Mouse (Mus musculus) embryonic facial prominence, embryonic 10.5 days (tissue): ENCODE results near the gene Scgb1c1. TPM values are rescaled to one million over a fixed set of nuclear protein-coding genes. Genes with fewer than 3 reads are reported as not detected.

Experiments
- DNase-seq: peaks from one replicate; pipeline ENCODE4 v3.0.0-alpha.2; 2017; ENCODE audit warnings: low spot score
- H3K27ac ChIP-seq: fragments of 300-500 bp; sonication (generic); replicated peaks from 2 replicates; pipeline ENCODE4 v1.5.1; 2016; ENCODE audit warnings: mild to moderate bottlenecking
- H3K27me3 ChIP-seq: fragments of 300-500 bp; sonication (generic); replicated peaks from 2 replicates; pipeline ENCODE4 v1.6.1; 2016; ENCODE audit warnings: low read depth, mild to moderate bottlenecking; ENCODE audit not compliant: poor library complexity, severe bottlenecking
- H3K36me3 ChIP-seq: fragments of 300-500 bp; sonication (generic); replicated peaks from 2 replicates; pipeline ENCODE4 v1.6.1; 2016; ENCODE audit warnings: mild to moderate bottlenecking, moderate library complexity
- H3K4me1 ChIP-seq: fragments of 300-500 bp; sonication (generic); 2 replicates; pipeline ENCODE4 v1.6.1; 2016
- H3K4me3 ChIP-seq: fragments of 300-500 bp; sonication (generic); 2 replicates; pipeline ENCODE4 v1.5.1; 2016; ENCODE audit warnings: mild to moderate bottlenecking, moderate library complexity
- H3K9me3 ChIP-seq: fragments of 300-500 bp; sonication (generic); 2 replicates; pipeline ENCODE4 v1.6.1; 2016; ENCODE audit warnings: mild to moderate bottlenecking
- WGBS: fragments of 180-500 bp; shearing (Covaris S2); methylation state at CpG from one replicate; pipeline ENCODE4 v1.1.7; 2016; 5-methylcytosine and 5-hydroxymethylcytosine counted together
- polyA plus RNA-seq: library from polyadenylated mRNA; unstranded; fragments of >200 nt; fragmentation: Nextera tagmentation; extraction: Ambion mirVana; gene quantifications from 2 replicates; pipeline ENCODE4 v1.2.1, GENCODE M21; 2016

Gene Scgb1c1
- polyA plus RNA-seq, 1 experiment from 2014 or later = not detected

DNA sequence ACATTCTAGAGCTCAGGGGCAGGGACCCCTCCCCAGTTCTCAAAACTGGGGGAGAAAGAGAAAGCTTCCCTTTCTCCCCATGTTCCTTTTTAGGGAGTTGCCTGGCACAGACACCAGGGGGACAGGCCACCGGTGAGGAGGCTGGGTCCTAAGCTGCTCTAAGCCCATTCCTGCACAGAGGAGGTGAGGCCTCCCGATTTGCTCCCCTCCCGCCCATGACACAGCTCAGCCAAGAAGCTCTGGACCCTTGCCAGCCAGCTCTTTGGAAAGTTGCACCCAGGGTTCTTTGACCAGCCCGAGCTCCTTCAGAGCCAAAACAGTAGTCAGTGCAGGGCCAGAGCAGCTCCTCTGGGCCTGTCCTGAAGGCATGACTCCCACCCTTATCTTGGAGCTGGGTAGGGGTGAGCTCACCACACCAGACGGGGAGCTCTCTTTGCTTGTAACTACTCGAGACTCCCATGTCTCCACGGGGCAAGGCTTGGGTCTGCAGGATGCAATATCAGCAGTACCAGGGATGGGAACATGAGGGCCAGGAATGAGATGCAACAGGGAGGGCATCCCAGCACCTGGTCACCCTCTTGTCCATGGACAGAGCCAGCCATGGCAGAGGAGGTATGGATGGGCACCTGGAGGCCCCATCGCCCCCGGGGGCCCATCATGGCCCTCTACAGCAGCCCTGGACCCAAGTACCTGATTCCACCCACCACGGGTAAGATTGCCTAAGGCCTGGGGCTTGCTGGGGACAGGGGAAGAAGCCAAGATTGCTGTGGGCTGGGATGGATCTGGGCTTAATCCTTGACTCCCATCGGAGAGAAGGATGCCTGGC is 2.6 kb downstream of the Scgb1c1 start, which contains the start of gene Odf3:
Gene Odf3 (plus strand): TSS at position 51 of the 826 bp plus-strand sequence.
- Histone ChIP-seq H3K4me3 (no peak within 1 kb of the TSS), H3K27ac (no peak within 1 kb of the TSS), H3K9me3 (no peaks in the 10 kb centered on the region), H3K4me1 (peaks cover 10% of the 10 kb centered on the region), H3K27me3 (peaks cover 16% of the 10 kb centered on the region; the same call in 1 of the 2 replicates), H3K36me3 (peaks cover 17% of the 10 kb centered on the region)
- WGBS = 72% methylated on average over 11 of the region's 11 CpGs
- DNase-seq = no peak

- H3K27me3 ChIP-seq = peaks cover 10% of the 10 kb centered on the region; the same call in 1 of the 2 replicates
- H3K27ac ChIP-seq = no peak overlapping the region
- no peak overlapping the region for H3K4me3 ChIP-seq
- no peak for DNase-seq
- 94% methylated on average over 10 of the region's 10 CpGs for WGBS
- H3K4me1 ChIP-seq = peaks cover 10% of the 10 kb centered on the region
- no peaks in the 10 kb centered on the region for H3K9me3 ChIP-seq
- peaks cover 24% of the 10 kb centered on the region for H3K36me3 ChIP-seq
Measured at GRCm38 (mm10) chr7:140848591-140848990, 3.2 kb downstream of the Scgb1c1 start.

GRCm38 (mm10) chr7:140851916-140852315 is 6.6 kb downstream of the Scgb1c1 start:
- 97% methylated on average over 4 of the region's 4 CpGs for WGBS

DNA sequence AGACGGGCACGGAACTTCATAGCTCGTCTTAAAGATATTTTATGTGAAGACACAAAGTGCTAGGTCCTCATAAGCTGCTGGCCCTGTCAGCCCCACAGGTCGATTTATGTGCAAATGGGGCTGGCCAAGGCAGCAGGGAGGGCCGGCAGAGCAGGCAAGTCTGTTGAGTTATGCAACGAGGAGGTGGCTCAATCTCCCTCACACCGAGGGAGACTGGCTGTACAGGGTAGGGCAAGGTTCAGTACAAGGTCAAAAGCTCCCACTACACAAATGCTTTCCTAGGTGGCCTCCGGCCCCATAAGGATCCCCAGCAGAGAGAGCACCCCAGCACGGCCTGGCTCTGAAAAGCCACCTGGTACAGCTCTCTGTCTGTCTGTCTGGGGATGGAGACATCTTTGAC is 8.0 kb downstream of the Scgb1c1 start:
- Histone ChIP-seq H3K9me3 (no peaks in the 10 kb centered on the region), H3K36me3 (peaks cover 39% of the 10 kb centered on the region), H3K27me3 (no peaks in the 10 kb centered on the region), H3K4me3 (no peak overlapping the region), H3K27ac (no peak overlapping the region), H3K4me1 (peaks cover 27% of the 10 kb centered on the region)
- DNase-seq = no peak
- 89% methylated on average over 9 of the region's 9 CpGs for WGBS

More at GRCm38 (mm10) chr7:140851916-140852315, 6.6 kb downstream of the Scgb1c1 start:
- Histone ChIP-seq H3K27ac (no peak overlapping the region), H3K36me3 (peaks cover 37% of the 10 kb centered on the region), H3K9me3 (no peaks in the 10 kb centered on the region), H3K27me3 (no peaks in the 10 kb centered on the region), H3K4me3 (no peak overlapping the region), H3K4me1 (peaks cover 15% of the 10 kb centered on the region)
- DNase-seq = no peak

- 95% methylated on average over 18 of the region's 18 CpGs for WGBS
- no peak for DNase-seq
- peaks cover 35% of the 10 kb centered on the region for H3K4me1 ChIP-seq
- peaks cover 50% of the 10 kb centered on the region for H3K36me3 ChIP-seq
- no peaks in the 10 kb centered on the region for H3K9me3 ChIP-seq
- peak overlapping the region; percentile 90 for H3K4me3 ChIP-seq
- H3K27me3 ChIP-seq = no peaks in the 10 kb centered on the region
- no peak overlapping the region for H3K27ac ChIP-seq
Measured at GRCm38 (mm10) chr7:140854483-140854882, 9.1 kb downstream of the Scgb1c1 start.

DNA sequence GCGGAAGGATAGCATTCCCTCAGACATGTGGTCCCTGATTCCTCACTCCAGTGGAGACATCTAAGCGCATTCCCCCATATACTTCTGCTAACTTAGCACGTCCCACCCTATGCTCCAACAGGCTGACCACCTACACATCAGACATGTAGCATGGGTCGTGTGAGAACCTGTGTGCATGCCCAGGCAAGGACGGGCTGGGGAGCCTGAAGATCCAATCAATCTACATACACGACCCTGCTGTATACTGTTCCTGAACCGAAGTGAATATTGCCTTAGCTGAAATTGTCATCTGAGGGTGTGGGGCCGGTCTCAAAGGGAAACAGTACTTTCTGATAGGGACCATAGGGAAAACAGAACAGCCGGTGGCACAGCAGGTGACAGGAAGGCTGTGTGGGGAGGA is 9.8 kb downstream of the Scgb1c1 start:
- no peaks in the 10 kb centered on the region for H3K9me3 ChIP-seq
- peak overlapping the region; percentile 90 for H3K4me3 ChIP-seq
- H3K27ac ChIP-seq = no peak overlapping the region; the same call in 1 of the 2 replicates
- H3K36me3 ChIP-seq = peaks cover 57% of the 10 kb centered on the region
- WGBS = 78% methylated on average over 9 of the region's 9 CpGs
- H3K4me1 ChIP-seq = peaks cover 40% of the 10 kb centered on the region
- DNase-seq = no peak
- H3K27me3 ChIP-seq = no peaks in the 10 kb centered on the region

GRCm38 (mm10) chr7:140855860-140856784 is 10.8 kb downstream of the Scgb1c1 start, which contains the start of gene Gm45785:
Gm45785 (minus strand) TSS chr7:140856331.
- 2% methylated on average over 51 of the region's 51 CpGs for WGBS
- Histone ChIP-seq H3K4me1 (peaks cover 40% of the 10 kb centered on the region), H3K36me3 (peaks cover 66% of the 10 kb centered on the region), H3K9me3 (no peaks in the 10 kb centered on the region), H3K4me3 (peak within 1 kb of the TSS; percentile 90), H3K27me3 (no peaks in the 10 kb centered on the region), H3K27ac (peak within 1 kb of the TSS; percentile 84)
- peak; percentile 91 for DNase-seq

- H3K27ac ChIP-seq = peak within 1 kb of the TSS; percentile 84
- WGBS = under 1% methylated on average over 50 of the region's 50 CpGs
- H3K36me3 ChIP-seq = peaks cover 67% of the 10 kb centered on the region
- peaks cover 40% of the 10 kb centered on the region for H3K4me1 ChIP-seq
- H3K9me3 ChIP-seq = no peaks in the 10 kb centered on the region
- no peaks in the 10 kb centered on the region for H3K27me3 ChIP-seq
- peak; percentile 86 for DNase-seq
- H3K4me3 ChIP-seq = peak within 1 kb of the TSS; percentile 90
Measured at GRCm38 (mm10) chr7:140856785-140857549, 11.6 kb downstream of the Scgb1c1 start, which contains the start of gene Ric8a. Ric8a (plus strand) TSS chr7:140856957.

GRCm38 (mm10) chr7:140857550-140858505 is 12.5 kb downstream of the Scgb1c1 start, which contains the start of gene Bet1l:
Bet1l (minus strand) TSS chr7:140857577.
- Histone ChIP-seq H3K36me3 (peaks cover 67% of the 10 kb centered on the region), H3K27ac (peak within 1 kb of the TSS; percentile 84), H3K4me1 (peaks cover 40% of the 10 kb centered on the region), H3K4me3 (peak within 1 kb of the TSS; percentile 90), H3K9me3 (no peaks in the 10 kb centered on the region), H3K27me3 (no peaks in the 10 kb centered on the region)
- no peak for DNase-seq
- WGBS = 41% methylated on average over 40 of the region's 40 CpGs

DNA sequence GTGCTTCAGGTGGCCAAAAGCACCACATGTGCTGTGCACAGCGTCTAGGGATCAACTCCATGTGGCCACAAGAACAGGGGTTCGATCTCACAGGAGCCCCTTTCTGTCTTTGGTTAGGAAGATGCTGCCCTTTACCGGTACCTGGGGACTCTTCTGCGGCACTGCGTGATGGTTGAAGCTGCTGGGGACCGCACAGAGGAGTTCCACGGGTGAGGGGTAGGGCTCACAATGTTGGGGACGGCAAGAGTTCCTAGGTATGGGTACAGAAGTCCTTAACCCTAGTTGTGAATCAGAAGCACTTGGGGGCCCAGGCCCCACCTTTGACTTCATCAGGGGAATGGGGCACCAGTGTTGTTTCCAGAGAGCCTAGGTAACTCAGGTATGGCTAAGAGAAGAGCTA is 13.4 kb downstream of the Scgb1c1 start:
- 93% methylated on average over 8 of the region's 8 CpGs for WGBS
- H3K27ac ChIP-seq = no peak overlapping the region
- peak overlapping the region; percentile 90; the same call in 1 of the 2 replicates for H3K4me3 ChIP-seq
- no peaks in the 10 kb centered on the region for H3K27me3 ChIP-seq
- peaks cover 40% of the 10 kb centered on the region for H3K4me1 ChIP-seq
- H3K9me3 ChIP-seq = no peaks in the 10 kb centered on the region
- peaks cover 67% of the 10 kb centered on the region for H3K36me3 ChIP-seq
- DNase-seq = no peak

DNA sequence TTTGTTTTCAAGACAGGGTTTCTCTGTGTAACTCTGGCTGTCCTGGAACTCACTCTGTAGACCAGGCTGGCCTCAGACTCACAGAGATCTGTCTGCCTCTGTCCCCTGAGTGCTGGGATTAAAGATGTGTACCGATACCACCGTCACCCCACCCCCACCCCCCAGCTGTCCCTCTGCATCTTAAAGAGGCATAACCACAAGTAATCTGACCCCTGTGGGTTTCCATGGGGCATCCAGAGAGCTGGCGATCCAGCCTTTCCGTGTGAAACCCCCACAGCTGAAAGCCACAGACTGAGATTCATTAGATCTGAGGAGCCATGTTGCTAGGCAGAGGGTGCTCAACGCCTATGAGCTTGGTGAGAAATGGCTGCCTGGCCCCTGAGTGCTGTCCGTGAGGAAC is 14.7 kb downstream of the Scgb1c1 start:
- WGBS = 78% methylated on average over 6 of the region's 6 CpGs
- no peaks in the 10 kb centered on the region for H3K9me3 ChIP-seq
- DNase-seq = no peak

More for the DNA sequence above, 14.7 kb downstream of the Scgb1c1 start:
- Histone ChIP-seq H3K4me1 (peaks cover 37% of the 10 kb centered on the region), H3K27ac (no peak overlapping the region), H3K27me3 (no peaks in the 10 kb centered on the region), H3K36me3 (peaks cover 67% of the 10 kb centered on the region), H3K4me3 (no peak overlapping the region)
